Mouse (Mus musculus) embryonic facial prominence, embryonic 14.5 days (tissue): ENCODE measurements at regions not wholly inside any gene's neighbourhood (a gene's known extent, or its start where the extent isn't known, plus 50 kb on each side); places are given as distances from the start of the nearest gene placed in this dataset.

Experiments used
- ATAC-seq: fragments of 200-750 bp; cut with Nextera tagmentation; 2 replicates; pipeline ENCODE4 v1.8.0; 2017; ENCODE audit warnings: low read depth, moderate number of reproducible peaks, moderate TSS enrichment
- DNase-seq: peaks from one replicate; pipeline ENCODE4 v3.0.0-alpha.2; 2015; ENCODE audit warnings: low spot score
- H3K27ac ChIP-seq: fragments of 300-500 bp; sonication (generic); replicated peaks from 2 replicates; pipeline ENCODE4 v1.5.1; 2014; ENCODE audit warnings: low read depth, mild to moderate bottlenecking, low read length, moderate library complexity
- H3K27me3 ChIP-seq: fragments of 300-500 bp; sonication (generic); replicated peaks from 2 replicates; pipeline ENCODE4 v1.6.1; 2014; ENCODE audit warnings: low read length; ENCODE audit not compliant: control insufficient read depth, insufficient read depth
- H3K36me3 ChIP-seq: fragments of 300-500 bp; sonication (generic); 2 replicates; pipeline ENCODE4 v1.6.1; 2014; ENCODE audit warnings: low read length, mixed read lengths; ENCODE audit not compliant: control insufficient read depth, insufficient read depth
- H3K4me1 ChIP-seq: fragments of 300-500 bp; sonication (generic); 2 replicates; pipeline ENCODE4 v1.6.1; 2014; ENCODE audit warnings: antibody characterized with exemption, low read length; ENCODE audit not compliant: control insufficient read depth, insufficient read depth
- H3K4me2 ChIP-seq: fragments of 300-500 bp; sonication (generic); 2 replicates; pipeline ENCODE4 v1.6.1; 2014; ENCODE audit warnings: low read depth, mild to moderate bottlenecking, low read length, moderate library complexity, mixed read lengths
- H3K4me3 ChIP-seq: fragments of 300-500 bp; sonication (generic); 2 replicates; pipeline ENCODE4 v1.5.1; 2014; ENCODE audit warnings: low read depth, mild to moderate bottlenecking, low read length
- H3K9ac ChIP-seq: fragments of 300-500 bp; sonication (generic); 2 replicates; pipeline ENCODE4 v1.6.1; 2014; ENCODE audit warnings: low read depth, mild to moderate bottlenecking, low read length, moderate library complexity, mixed read lengths
- H3K9me3 ChIP-seq: fragments of 300-500 bp; sonication (generic); 2 replicates; pipeline ENCODE4 v1.6.1; 2016; ENCODE audit warnings: low read length; ENCODE audit not compliant: control insufficient read depth
- WGBS: fragments of 180-500 bp; shearing (Covaris S2); extraction: QIAGEN DNeasy Blood & Tissue Kit; methylation state at CpG from one replicate; pipeline ENCODE4 v1.1.7; 2014; 5-methylcytosine and 5-hydroxymethylcytosine counted together

DNA sequence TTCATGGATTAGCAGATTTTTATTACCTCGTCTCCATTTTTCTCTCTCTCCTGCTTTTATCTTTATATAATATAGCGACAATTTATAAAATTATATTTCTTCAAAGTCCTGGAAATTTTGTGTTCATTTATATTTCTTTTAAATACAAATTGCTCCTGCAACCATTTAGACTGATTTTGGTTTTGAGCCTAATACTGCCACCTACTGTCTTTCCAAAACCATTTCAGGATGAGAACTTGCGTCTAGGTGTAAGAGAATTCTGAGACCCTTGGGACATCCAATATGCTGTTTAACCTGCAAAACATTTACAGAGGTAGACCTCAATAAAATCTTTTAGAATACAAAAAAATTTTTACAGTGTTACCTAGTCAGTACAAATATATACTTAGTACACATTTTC, 158.1 kb downstream of the Gm6377 start:
- DNase-seq = peak; percentile 4
- Histone ChIP-seq H3K9ac (no peak overlapping the region), H3K4me2 (no peak overlapping the region), H3K36me3 (no peaks in the 10 kb centered on the region), H3K27me3 (no peaks in the 10 kb centered on the region), H3K4me3 (no peak overlapping the region), H3K9me3 (no peaks in the 10 kb centered on the region), H3K4me1 (no peaks in the 10 kb centered on the region), H3K27ac (no peak overlapping the region)
- ATAC-seq = no peak
- 35% methylated on average over 3 of the region's 3 CpGs for WGBS

DNA sequence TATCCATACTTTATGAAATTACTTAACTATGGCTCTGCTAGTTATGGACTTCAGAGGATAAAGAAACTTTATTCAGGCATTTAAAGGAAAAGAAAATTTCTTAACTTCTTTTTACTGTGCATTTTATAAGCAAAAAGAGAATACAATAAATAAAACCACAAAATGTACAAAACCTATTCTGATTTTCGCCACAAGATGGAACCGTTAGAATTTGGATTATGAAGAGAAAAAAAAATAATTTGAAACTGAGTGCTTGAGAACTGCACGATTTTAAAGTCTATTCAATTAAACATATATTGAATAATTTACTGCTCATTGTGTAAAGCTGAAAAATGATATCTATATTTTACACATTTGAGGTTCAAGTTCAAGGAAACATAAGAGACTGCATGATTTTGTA, 196.4 kb downstream of the Gm6377 start:
- no peak overlapping the region for H3K9ac ChIP-seq
- ATAC-seq (no peak), DNase-seq (no peak)
- H3K4me3 ChIP-seq = no peak overlapping the region
- WGBS = 58% methylated on average over 3 of the region's 3 CpGs
- H3K27me3 ChIP-seq = no peaks in the 10 kb centered on the region
- H3K4me2 ChIP-seq = no peak overlapping the region
- no peaks in the 10 kb centered on the region for H3K9me3 ChIP-seq
- no peaks in the 10 kb centered on the region for H3K36me3 ChIP-seq
- no peaks in the 10 kb centered on the region for H3K4me1 ChIP-seq
- no peak overlapping the region for H3K27ac ChIP-seq

DNA sequence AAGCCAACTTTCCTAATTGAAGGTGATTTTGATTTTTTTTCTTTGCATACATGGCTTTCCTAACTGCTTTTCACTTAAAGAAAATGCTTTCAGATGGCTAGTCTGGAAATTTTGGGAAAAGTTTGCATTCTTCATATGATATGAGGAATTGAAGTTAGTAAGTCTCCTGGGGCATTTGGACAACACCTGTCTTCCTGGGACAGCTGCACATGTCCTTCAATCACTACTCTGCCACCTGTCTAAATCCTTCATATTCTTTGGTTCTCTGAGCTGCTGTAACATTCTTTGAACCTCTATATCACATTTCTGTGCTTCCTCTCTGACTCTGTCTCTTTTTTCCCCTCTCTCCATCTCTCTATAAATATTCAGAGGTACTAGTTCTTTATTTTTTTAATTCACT, 246.4 kb downstream of the Gm6377 start:
- Histone ChIP-seq H3K27ac (no peak overlapping the region), H3K9ac (no peak overlapping the region), H3K9me3 (no peaks in the 10 kb centered on the region), H3K4me2 (no peak overlapping the region), H3K27me3 (no peaks in the 10 kb centered on the region), H3K4me3 (no peak overlapping the region), H3K36me3 (no peaks in the 10 kb centered on the region), H3K4me1 (no peaks in the 10 kb centered on the region)
- DNase-seq (peak; percentile 16), ATAC-seq (no peak)
